Mouse (Mus musculus): ENCODE results near the gene Sgcd.

DNA sequence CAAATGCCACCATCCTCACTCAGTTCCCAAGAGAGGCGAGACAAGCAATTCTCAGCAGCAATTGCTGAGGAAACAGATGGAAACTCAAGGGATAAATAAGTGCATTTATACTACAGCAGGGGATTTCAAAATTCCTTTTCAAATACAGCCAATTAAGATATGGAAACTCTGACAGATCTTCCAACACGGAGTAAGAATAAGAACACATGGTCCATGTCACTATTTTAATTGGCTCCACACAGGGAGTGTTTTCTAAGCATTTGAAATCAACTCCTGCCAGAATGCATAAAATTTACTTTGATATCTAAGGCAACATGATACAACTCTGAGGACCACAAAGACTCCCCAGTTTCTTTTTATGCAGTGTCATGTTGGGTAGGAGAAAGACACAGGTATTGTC is 49.0 kb downstream of the Sgcd start:
- TF ChIP-seq POLR2A (IDR thresholded peaks at IDR 0.05; ENCODE audit: insufficient read length, low read depth) (no peak), E2F4 (IDR thresholded peaks at IDR 0.05; ENCODE audit: insufficient read depth) (no peak), MYOD1 (IDR thresholded peaks at IDR 0.05; ENCODE audit: control insufficient read depth in 1 of 3, insufficient read length in 2 of 3, low read depth in 2 of 3) (no peak), MAX (IDR thresholded peaks at IDR 0.05; ENCODE audit: low read depth) (no peak), POLR2AphosphoS2 (IDR thresholded peaks at IDR 0.05; ENCODE audit: insufficient read length, low read depth) (no peak), USF1 (IDR thresholded peaks at IDR 0.05; ENCODE audit: low read depth) (no peak), TCF12 (IDR thresholded peaks at IDR 0.05; ENCODE audit: insufficient read depth, poor library complexity, severe bottlenecking) (no peak), TCF3 (IDR thresholded peaks at IDR 0.05; ENCODE audit: insufficient read length, low read depth) (no peak), SRF (IDR thresholded peaks at IDR 0.05; ENCODE audit: control insufficient read depth, insufficient read length, low read depth) (no peak), REST (IDR thresholded peaks at IDR 0.05; ENCODE audit: insufficient read depth, insufficient read length) (no peak), MYOG (IDR thresholded peaks at IDR 0.05; ENCODE audit: control insufficient read depth in 1 of 3, insufficient read depth in 1 of 3, insufficient read length in 2 of 3, low read depth in 2 of 3) (no peak)
